Mouse (Mus musculus) E14TG2a.4 (cell line): ENCODE results near the gene Clic4.

ENCODE experiments used
- CTCF ChIP-seq: conservative IDR thresholded peaks from 2 replicates; pipeline ENCODE4 v1.5.1; 2014; ENCODE audit warnings: low read length
- NANOG ChIP-seq: IDR thresholded peaks from 2 replicates; pipeline ENCODE4 v1.6.1; 2014; ENCODE audit warnings: borderline replicate concordance, low read length, mixed read lengths

- TF ChIP-seq CTCF: no peak
- TF ChIP-seq NANOG: no peak
Measured at GRCm38 (mm10) chr4:135191185-135191584, 81.4 kb downstream of the Clic4 start.
